Mouse (Mus musculus) C2C12 (cell line): ENCODE measurements around the gene Sycp1. TPM values are rescaled to one million over a fixed set of nuclear protein-coding genes. Genes with fewer than 3 reads are reported as not detected.

Experiments used
- H3K27me3 ChIP-seq: one replicate; pipeline ENCODE4 v1.6.1; 2011; ENCODE audit not compliant: control insufficient read depth, insufficient read depth, insufficient read length
- H3K36me3 ChIP-seq: one replicate; pipeline ENCODE4 v1.6.1; 2011; ENCODE audit not compliant: control insufficient read depth, insufficient read depth
- H3K4me3 ChIP-seq: one replicate; pipeline ENCODE4 v1.5.1; 2011; ENCODE audit warnings: mild to moderate bottlenecking, control low read depth; ENCODE audit not compliant: poor library complexity, insufficient read depth, severe bottlenecking
- H3K79me2 ChIP-seq: one replicate; pipeline ENCODE4 v1.6.1; 2011; ENCODE audit not compliant: control insufficient read depth, insufficient read depth
- H3K79me3 ChIP-seq: one replicate; pipeline ENCODE4 v1.6.1; 2011; ENCODE audit warnings: low read depth, control low read depth
- H3ac ChIP-seq: one replicate; pipeline ENCODE3; 2011; ENCODE audit warnings: low read depth; ENCODE audit not compliant: control insufficient read depth, insufficient read length
- CEBPB ChIP-seq: IDR thresholded peaks from one replicate; pipeline ENCODE4 v1.6.1; 2011; ENCODE audit warnings: low read depth, mild to moderate bottlenecking, control low read depth, moderate library complexity
- CTCF ChIP-seq: IDR thresholded peaks from one replicate; pipeline ENCODE4 v1.5.1; 2011; ENCODE audit not compliant: control insufficient read depth, insufficient read depth, insufficient read length
- FOSL1 ChIP-seq: IDR thresholded peaks from one replicate; pipeline ENCODE4 v1.8.0; 2011; ENCODE audit warnings: mild to moderate bottlenecking, low read length; ENCODE audit not compliant: poor library complexity, insufficient read depth, severe bottlenecking
- MAX ChIP-seq: IDR thresholded peaks from one replicate; pipeline ENCODE4 v1.6.1; 2011; ENCODE audit warnings: mild to moderate bottlenecking, control low read depth
- MYOD1 ChIP-seq: IDR thresholded peaks from one replicate; pipeline ENCODE4 v1.6.1; 2011; ENCODE audit warnings: low read depth; ENCODE audit not compliant: control insufficient read depth, insufficient read length
- MYOG ChIP-seq: IDR thresholded peaks from one replicate; pipeline ENCODE4 v1.6.1; 2011; ENCODE audit not compliant: control insufficient read depth, insufficient read length; ENCODE audit errors: extremely low read depth
- USF1 ChIP-seq: IDR thresholded peaks from one replicate; pipeline ENCODE4 v1.6.1; 2011; ENCODE audit warnings: low read depth, mild to moderate bottlenecking, control low read depth, moderate library complexity
- polyA plus RNA-seq: library from polyadenylated mRNA; unstranded; fragments of >200 nt; fragmentation: generic; extraction: Trizol; gene quantifications from one replicate; pipeline ENCODE4 v1.2.1, GENCODE M21; 2012; ENCODE audit warnings: missing spikeins

The Sycp1 gene
- polyA plus RNA-seq, 1 experiment, result 0.14 TPM

DNA sequence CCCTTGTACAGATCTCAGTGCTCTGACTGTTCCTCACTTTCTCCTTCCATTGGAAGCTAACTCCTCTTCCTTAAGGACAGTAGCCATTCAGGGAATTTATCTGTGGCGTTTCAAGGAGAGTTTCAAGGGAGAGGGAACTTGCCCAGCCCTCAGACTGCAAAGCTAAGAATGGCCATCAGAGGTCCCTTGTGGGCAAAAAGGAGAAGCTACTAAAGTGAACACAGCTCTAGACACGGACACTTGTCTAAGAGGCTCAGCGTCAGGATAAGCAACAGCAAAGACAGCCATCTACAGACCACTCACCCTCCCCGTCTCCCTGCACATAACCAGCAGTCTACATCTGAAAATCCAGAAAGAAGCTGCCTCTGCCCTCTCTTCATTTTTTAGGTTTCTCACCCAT, 148.5 kb downstream of the Sycp1 start:
- H3K79me3 ChIP-seq, result no peaks in the 10 kb centered on the region
- no peaks in the 10 kb centered on the region for H3K36me3 ChIP-seq
- no peak for TF ChIP-seq USF1
- no peak for TF ChIP-seq MAX
- no peaks in the 10 kb centered on the region for H3K27me3 ChIP-seq
- H3ac ChIP-seq, result no peak overlapping the region
- no peak overlapping the region for H3K4me3 ChIP-seq
- H3K79me2 ChIP-seq, result no peaks in the 10 kb centered on the region

DNA sequence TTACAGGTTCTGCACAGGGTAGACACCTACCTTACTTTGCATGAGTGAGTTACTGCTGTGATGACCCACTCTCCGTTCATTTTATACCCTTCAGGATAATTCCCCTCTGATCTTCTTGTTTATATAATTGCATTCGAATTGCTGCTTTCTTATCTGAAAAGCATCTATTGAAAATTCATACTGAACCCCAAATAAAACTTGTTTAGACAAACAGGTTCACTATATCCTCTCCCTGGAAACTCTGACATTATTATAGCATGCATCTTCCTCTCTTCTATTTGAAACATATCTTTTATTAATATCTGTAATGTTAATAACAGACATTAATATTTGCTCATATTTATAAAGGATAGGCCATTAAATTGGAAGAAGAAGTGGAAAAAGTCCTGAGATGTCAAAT, 153.3 kb downstream of the Sycp1 start, which contains the start of gene Tshb:
TSS of gene Tshb (minus strand) at position 101 of the 400 bp plus-strand sequence.
- no peak within 1 kb of the TSS for H3K4me3 ChIP-seq
- H3ac ChIP-seq, result no peak within 1 kb of the TSS
- no peaks in the 10 kb centered on the region for H3K79me3 ChIP-seq
- H3K79me2 ChIP-seq, result no peaks in the 10 kb centered on the region
- H3K36me3 ChIP-seq, result no peaks in the 10 kb centered on the region
- no peaks in the 10 kb centered on the region for H3K27me3 ChIP-seq
- TF ChIP-seq CEBPB (no peak), MYOD1 (no peak), MAX (no peak), CTCF (no peak), FOSL1 (no peak), USF1 (no peak), MYOG (no peak)

DNA sequence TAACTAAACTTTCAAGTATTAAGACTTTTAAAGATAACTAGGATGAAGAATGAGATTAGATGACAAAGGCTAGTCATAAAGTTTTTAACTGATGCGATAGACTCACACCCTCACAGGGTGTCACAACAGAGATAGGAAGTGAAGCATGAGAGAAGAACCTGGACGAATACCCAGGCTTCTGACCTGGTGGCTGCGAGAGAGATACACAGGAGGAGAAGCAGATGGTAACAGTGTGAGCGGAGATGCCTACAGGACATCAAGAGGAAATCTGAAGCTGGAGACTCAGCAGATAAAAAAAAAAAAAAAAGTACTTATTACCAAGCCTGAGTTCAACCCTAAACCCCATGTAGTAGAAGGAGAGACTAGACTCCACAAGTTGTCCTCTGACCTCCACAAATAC, 162.9 kb downstream of the Sycp1 start:
- no peaks in the 10 kb centered on the region for H3K36me3 ChIP-seq
- H3ac ChIP-seq, result no peak overlapping the region
- no peaks in the 10 kb centered on the region for H3K27me3 ChIP-seq
- no peaks in the 10 kb centered on the region for H3K79me2 ChIP-seq
- no peaks in the 10 kb centered on the region for H3K79me3 ChIP-seq
- H3K4me3 ChIP-seq, result no peak overlapping the region
- TF ChIP-seq MYOG (no peak), CTCF (no peak), MYOD1 (no peak), FOSL1 (no peak), CEBPB (no peak), MAX (no peak), USF1 (no peak)

Other genes starting within 250 kb of the Sycp1 start
- gene Tspan2, start 201.6 kb downstream of the Sycp1 start, polyA plus RNA-seq, result 5.5 TPM
- gene Tshb, start 153.4 kb downstream of the Sycp1 start, polyA plus RNA-seq, result 0.09 TPM
- gene Nr1h5, start 28.0 kb upstream of the Sycp1 start, polyA plus RNA-seq, result 0.04 TPM
- 21.6 TPM for gene Sike1, start 59.6 kb upstream of the Sycp1 start, polyA plus RNA-seq
- 68.4 TPM for gene Csde1, start 84.3 kb upstream of the Sycp1 start, polyA plus RNA-seq
- 57.3 TPM for gene Nras, start 122.2 kb upstream of the Sycp1 start, polyA plus RNA-seq
- 0.18 TPM for gene Ampd1, start 137.9 kb upstream of the Sycp1 start, polyA plus RNA-seq
- gene Dennd2c, start 166.5 kb upstream of the Sycp1 start, polyA plus RNA-seq, result 1.9 TPM
- 67.2 TPM for gene Bcas2, start 235.6 kb upstream of the Sycp1 start, polyA plus RNA-seq